Mouse (Mus musculus) CH12F3 (cell line): ENCODE data around the gene Nipsnap3a.

Source experiments
- in situ Hi-C: fragments of 300-500 bp; cut with MboI; formaldehyde crosslinking; loops from 2 replicates; pipeline ENCODE4 v1.14.3; 2020; ENCODE audit warnings: low sequenced_read_pairs

Nipsnap3a gene

GRCm38 (mm10) chr4:52989248-52989647, at the start of gene Nipsnap3a:
Gene Nipsnap3a, plus strand, starts transcription at chr4:52989272.
- in situ Hi-C loops, result no loop called here

- in situ Hi-C loops, result no loop called here
These were observed 42.4 kb upstream of the Nipsnap3a start for GRCm38 (mm10) chr4:52946665-52947064.

- in situ Hi-C loops, result no loop called here
These were observed 40.1 kb upstream of the Nipsnap3a start for GRCm38 (mm10) chr4:52949005-52949404.

- in situ Hi-C loops, result no loop called here
These were observed 30.4 kb upstream of the Nipsnap3a start for GRCm38 (mm10) chr4:52958693-52959092.

GRCm38 (mm10) chr4:52964247-52964646, 24.8 kb upstream of the Nipsnap3a start, which contains the start of gene Olfr270:
Gene Olfr270, plus strand, starts transcription at chr4:52964547.
- in situ Hi-C loops, result no loop called here

GRCm38 (mm10) chr4:52985216-52985615, 3.9 kb upstream of the Nipsnap3a start:
- in situ Hi-C loops, result no loop called here

GRCm38 (mm10) chr4:52986266-52986665, 2.8 kb upstream of the Nipsnap3a start:
- in situ Hi-C loops, result no loop called here

GRCm38 (mm10) chr4:52999449-52999848, 10.4 kb downstream of the Nipsnap3a start:
- in situ Hi-C loops, result no loop called here

GRCm38 (mm10) chr4:53000154-53000553, 11.1 kb downstream of the Nipsnap3a start:
- in situ Hi-C loops, result no loop called here

GRCm38 (mm10) chr4:53009183-53009582, 20.1 kb downstream of the Nipsnap3a start:
- in situ Hi-C loops, result no loop called here

GRCm38 (mm10) chr4:53009871-53010270, 20.8 kb downstream of the Nipsnap3a start:
- in situ Hi-C loops, result no loop called here

- in situ Hi-C loops, result no loop called here
These were observed 22.8 kb downstream of the Nipsnap3a start, which contains the start of gene Nipsnap3b for GRCm38 (mm10) chr4:53011732-53012361. Gene Nipsnap3b, plus strand, starts transcription at chr4:53011880.

- in situ Hi-C loops, result no loop called here
These were observed 25.3 kb downstream of the Nipsnap3a start for GRCm38 (mm10) chr4:53014421-53014820.

GRCm38 (mm10) chr4:53015024-53015423, 26.0 kb downstream of the Nipsnap3a start:
- in situ Hi-C loops, result no loop called here

GRCm38 (mm10) chr4:53018392-53018791, 29.3 kb downstream of the Nipsnap3a start:
- in situ Hi-C loops, result no loop called here

GRCm38 (mm10) chr4:53023189-53023925, 34.3 kb downstream of the Nipsnap3a start:
- in situ Hi-C loops, result no loop called here

- in situ Hi-C loops, result no loop called here
These were observed 35.3 kb downstream of the Nipsnap3a start for GRCm38 (mm10) chr4:53024397-53024796.

GRCm38 (mm10) chr4:53027811-53028210, 38.7 kb downstream of the Nipsnap3a start:
- in situ Hi-C loops, result no loop called here

- in situ Hi-C loops, result no loop called here
These were observed 41.4 kb downstream of the Nipsnap3a start for GRCm38 (mm10) chr4:53030326-53030948.

- in situ Hi-C loops, result no loop called here
These were observed 54.7 kb downstream of the Nipsnap3a start for GRCm38 (mm10) chr4:53043819-53044218.

- in situ Hi-C loops, result no loop called here
These were observed 56.7 kb downstream of the Nipsnap3a start for GRCm38 (mm10) chr4:53045807-53046206.
